Mouse (Mus musculus) B cell, adult 2 months (primary cell): ENCODE data around the gene Tmem33.

ENCODE experiments used
- DNase-seq, 2 experiments: peaks; one replicate each; pipeline ENCODE4 v3.0.0; 2022

Tmem33 gene

GRCm38 (mm10) chr5:67260531-67261371 lies at the start of gene Tmem33:
Gene Tmem33, plus strand, starts transcription at chr5:67260565.
- DNase-seq, result peak; percentile 89 to 92

GRCm38 (mm10) chr5:67213168-67213567 lies 47.2 kb upstream of the Tmem33 start:
- no peak for DNase-seq

GRCm38 (mm10) chr5:67215121-67216030 lies 45.0 kb upstream of the Tmem33 start:
- DNase-seq, result no peak

GRCm38 (mm10) chr5:67216031-67216778 lies 44.2 kb upstream of the Tmem33 start:
- DNase-seq, result no peak

GRCm38 (mm10) chr5:67216779-67217095 lies 43.6 kb upstream of the Tmem33 start:
- no peak for DNase-seq

GRCm38 (mm10) chr5:67221901-67222300 lies 38.5 kb upstream of the Tmem33 start:
- DNase-seq, result no peak

- DNase-seq, result peak in 1 of 2 experiments; percentile 20
These were observed 37.6 kb upstream of the Tmem33 start for GRCm38 (mm10) chr5:67222440-67223390.

- DNase-seq, result no peak
These were observed 36.8 kb upstream of the Tmem33 start for GRCm38 (mm10) chr5:67223391-67224121.

- no peak for DNase-seq
These were observed 36.3 kb upstream of the Tmem33 start for GRCm38 (mm10) chr5:67224122-67224502.

GRCm38 (mm10) chr5:67225758-67226157 lies 34.6 kb upstream of the Tmem33 start:
- no peak for DNase-seq

- DNase-seq, result no peak
These were observed 33.1 kb upstream of the Tmem33 start for GRCm38 (mm10) chr5:67227261-67227660.

GRCm38 (mm10) chr5:67227682-67228444 lies 32.5 kb upstream of the Tmem33 start:
- DNase-seq, result no peak

- DNase-seq, result no peak
These were observed 25.7 kb upstream of the Tmem33 start for GRCm38 (mm10) chr5:67234682-67235081.

GRCm38 (mm10) chr5:67235462-67235861 lies 24.9 kb upstream of the Tmem33 start:
- no peak for DNase-seq

- no peak for DNase-seq
These were observed 23.8 kb upstream of the Tmem33 start for GRCm38 (mm10) chr5:67236601-67237000.

GRCm38 (mm10) chr5:67238303-67238702 lies 22.1 kb upstream of the Tmem33 start:
- DNase-seq, result peak; percentile 53 to 59

- no peak for DNase-seq
These were observed 18.7 kb upstream of the Tmem33 start for GRCm38 (mm10) chr5:67241713-67242112.

- DNase-seq, result no peak
These were observed 17.1 kb upstream of the Tmem33 start for GRCm38 (mm10) chr5:67243231-67243630.

- no peak for DNase-seq
These were observed 8.1 kb upstream of the Tmem33 start for GRCm38 (mm10) chr5:67252261-67252660.

GRCm38 (mm10) chr5:67255664-67256063 lies 4.7 kb upstream of the Tmem33 start:
- no peak for DNase-seq
